Mouse (Mus musculus) MEL (cell line): ENCODE data around the gene Grm1. TPM values are rescaled to one million over a fixed set of nuclear protein-coding genes. Genes with fewer than 3 reads are reported as not detected.

Experiments
- DNase-seq: peaks from one replicate; pipeline ENCODE4 v3.0.0; 2011; ENCODE audit warnings: low read depth, low spot score
- H3K27ac ChIP-seq: 2 replicates; pipeline ENCODE4 v1.5.1; 2012; ENCODE audit warnings: low read depth, mild to moderate bottlenecking, control low read depth, low read length, moderate library complexity; ENCODE audit not compliant: control insufficient read depth
- H3K27me3 ChIP-seq, 2 experiments: fragments of 150-350 bp in 1 of 2; sonication (generic) in 1 of 2; 2 replicates each; pipeline ENCODE4 v1.6.1; 2012; ENCODE audit warnings: low read length in 2 of 2, mild to moderate bottlenecking in 2 of 2, improper control_type of control experiment in 1 of 2, moderate library complexity in 1 of 2; ENCODE audit not compliant: insufficient read depth in 2 of 2, control insufficient read depth in 1 of 2
- H3K36me3 ChIP-seq, 2 experiments: 2 replicates each; pipeline ENCODE4 v1.6.1; 2012 to 2014; ENCODE audit warnings: low read length in 2 of 2, improper control_type of control experiment in 1 of 2, inconsistent platforms in 1 of 2, mild to moderate bottlenecking in 1 of 2; ENCODE audit not compliant: insufficient read depth in 2 of 2, control insufficient read depth in 1 of 2
- H3K4me1 ChIP-seq, 2 experiments: fragments of 150-350 bp in 1 of 2; sonication (generic) in 1 of 2; 2 replicates each; pipeline ENCODE4 v1.6.1; 2012; ENCODE audit warnings: low read length in 2 of 2, improper control_type of control experiment in 1 of 2, mild to moderate bottlenecking in 1 of 2; ENCODE audit not compliant: insufficient read depth in 2 of 2, control insufficient read depth in 1 of 2
- H3K4me3 ChIP-seq, 2 experiments: fragments of 150-350 bp in 1 of 2; sonication (generic) in 1 of 2; 2 replicates each; pipeline ENCODE4 v1.5.1; 2012; ENCODE audit warnings: low read depth in 2 of 2, low read length in 2 of 2, mild to moderate bottlenecking in 2 of 2, moderate library complexity in 2 of 2, control low read depth in 1 of 2, improper control_type of control experiment in 1 of 2; ENCODE audit not compliant: control insufficient read depth in 1 of 2, insufficient read depth in 1 of 2
- H3K79me2 ChIP-seq: 2 replicates; pipeline ENCODE4 v1.6.1; 2012; ENCODE audit warnings: mild to moderate bottlenecking, low read length, moderate library complexity; ENCODE audit not compliant: control insufficient read depth, poor library complexity, insufficient read depth
- H3K9ac ChIP-seq: 2 replicates; pipeline ENCODE4 v1.6.1; 2012; ENCODE audit warnings: low read depth, mild to moderate bottlenecking, control low read depth, low read length, moderate library complexity; ENCODE audit not compliant: control insufficient read depth, poor library complexity, severe bottlenecking
- H3K9me3 ChIP-seq: fragments of 150-350 bp; sonication (generic); replicated peaks from 2 replicates; pipeline ENCODE4 v1.6.1; 2012; ENCODE audit warnings: mild to moderate bottlenecking, low read length, improper control_type of control experiment, moderate library complexity; ENCODE audit not compliant: insufficient read depth
- E2F4 ChIP-seq: IDR thresholded peaks from 2 replicates; pipeline ENCODE4 v1.6.1; 2011; ENCODE audit warnings: low read depth, low read length, improper control_type of control experiment, borderline replicate concordance
- ELF1 ChIP-seq: IDR thresholded peaks from 2 replicates; pipeline ENCODE4 v1.6.1; 2014; ENCODE audit warnings: low read depth, mild to moderate bottlenecking, inconsistent platforms, low read length, improper control_type of control experiment, moderate library complexity
- EP300 ChIP-seq, 2 experiments: IDR thresholded peaks; 2 replicates each; pipeline ENCODE4 v1.6.1; 2011; ENCODE audit warnings: improper control_type of control experiment in 2 of 2, low read length in 2 of 2, low read depth in 1 of 2, mild to moderate bottlenecking in 1 of 2
- ETS1 ChIP-seq: IDR thresholded peaks from 2 replicates; pipeline ENCODE4 v1.6.1; 2012; ENCODE audit warnings: low read depth, mild to moderate bottlenecking, inconsistent platforms, low read length, improper control_type of control experiment, moderate library complexity
- GABPA ChIP-seq: IDR thresholded peaks from 2 replicates; pipeline ENCODE4 v1.6.1; 2012; ENCODE audit warnings: low read depth, mild to moderate bottlenecking, inconsistent platforms, low read length, improper control_type of control experiment, moderate library complexity
- JUND ChIP-seq: IDR thresholded peaks from 2 replicates; pipeline ENCODE4 v1.6.1; 2011; ENCODE audit warnings: low read depth, mild to moderate bottlenecking, improper control_type of control experiment, low read length
- KAT2A ChIP-seq: conservative IDR thresholded peaks from 2 replicates; pipeline ENCODE4 v1.6.1; 2012; ENCODE audit warnings: low read depth, low read length, improper control_type of control experiment, inconsistent platforms
- MAZ ChIP-seq: IDR thresholded peaks from 2 replicates; pipeline ENCODE4 v1.6.1; 2012; ENCODE audit warnings: low read depth, mild to moderate bottlenecking, inconsistent platforms, low read length, improper control_type of control experiment
- MYB ChIP-seq: IDR thresholded peaks from 2 replicates; pipeline ENCODE4 v1.6.1; 2011; ENCODE audit warnings: mild to moderate bottlenecking, low read depth, low read length, improper control_type of control experiment
- NELFE ChIP-seq: IDR thresholded peaks from 2 replicates; pipeline ENCODE4 v1.6.1; 2011; ENCODE audit warnings: low read depth, low read length, improper control_type of control experiment
- NRF1 ChIP-seq: IDR thresholded peaks from 2 replicates; pipeline ENCODE4 v1.6.1; 2014; ENCODE audit warnings: low read depth, mild to moderate bottlenecking, inconsistent platforms, low read length, improper control_type of control experiment, moderate library complexity; ENCODE audit not compliant: poor library complexity, insufficient read depth, severe bottlenecking
- POLR2AphosphoS5 ChIP-seq: IDR thresholded peaks from 2 replicates; pipeline ENCODE4 v1.6.1; 2012; ENCODE audit warnings: low read depth, borderline replicate concordance, mild to moderate bottlenecking, inconsistent platforms, low read length, moderate library complexity, mixed read lengths
- RAD21 ChIP-seq: IDR thresholded peaks from 2 replicates; pipeline ENCODE4 v1.6.1; 2011; ENCODE audit warnings: mild to moderate bottlenecking, low read depth, low read length, improper control_type of control experiment
- RCOR1 ChIP-seq: IDR thresholded peaks from 2 replicates; pipeline ENCODE4 v1.6.1; 2012; ENCODE audit warnings: low read depth, mild to moderate bottlenecking, inconsistent platforms, low read length, improper control_type of control experiment
- TAL1 ChIP-seq: IDR thresholded peaks from 2 replicates; pipeline ENCODE4 v1.6.1; 2012; ENCODE audit warnings: mild to moderate bottlenecking, inconsistent platforms, low read length, moderate library complexity, mixed read lengths
- TBP ChIP-seq: IDR thresholded peaks from 2 replicates; pipeline ENCODE4 v1.8.0; 2011; ENCODE audit warnings: low read depth, low read length, improper control_type of control experiment
- TCF12 ChIP-seq: IDR thresholded peaks from 2 replicates; pipeline ENCODE4 v1.6.1; 2014; ENCODE audit warnings: low read depth, mild to moderate bottlenecking, inconsistent platforms, low read length, improper control_type of control experiment, moderate library complexity
- ZC3H11A ChIP-seq: IDR thresholded peaks from 2 replicates; pipeline ENCODE4 v1.6.1; 2012; ENCODE audit warnings: low read depth, mild to moderate bottlenecking, inconsistent platforms, low read length, improper control_type of control experiment
- polyA plus RNA-seq, 2 experiments: library from polyadenylated mRNA; stranded (reverse) in 1 of 2; unstranded in 1 of 2; fragments of >175 nt in 1 of 2; fragments of >200 nt in 1 of 2; gene quantifications; 2 replicates each; pipeline versions ENCODE4 v1.2.1 to v1.2.4; 2012; ENCODE audit warnings: low replicate concordance in 2 of 2, low read depth in 1 of 2; ENCODE audit not compliant: insufficient read length in 2 of 2, insufficient read depth in 1 of 2, missing spikeins in 1 of 2
- total RNA-seq: library from RNA; depleted of rRNA; stranded (reverse); fragments of 300-350 nt; gene quantifications from 2 replicates; pipeline ENCODE4 v1.2.3, GENCODE M21; 2012

The Grm1 gene
- total and polyA plus RNA-seq, 3 experiments, result not detected

DNA sequence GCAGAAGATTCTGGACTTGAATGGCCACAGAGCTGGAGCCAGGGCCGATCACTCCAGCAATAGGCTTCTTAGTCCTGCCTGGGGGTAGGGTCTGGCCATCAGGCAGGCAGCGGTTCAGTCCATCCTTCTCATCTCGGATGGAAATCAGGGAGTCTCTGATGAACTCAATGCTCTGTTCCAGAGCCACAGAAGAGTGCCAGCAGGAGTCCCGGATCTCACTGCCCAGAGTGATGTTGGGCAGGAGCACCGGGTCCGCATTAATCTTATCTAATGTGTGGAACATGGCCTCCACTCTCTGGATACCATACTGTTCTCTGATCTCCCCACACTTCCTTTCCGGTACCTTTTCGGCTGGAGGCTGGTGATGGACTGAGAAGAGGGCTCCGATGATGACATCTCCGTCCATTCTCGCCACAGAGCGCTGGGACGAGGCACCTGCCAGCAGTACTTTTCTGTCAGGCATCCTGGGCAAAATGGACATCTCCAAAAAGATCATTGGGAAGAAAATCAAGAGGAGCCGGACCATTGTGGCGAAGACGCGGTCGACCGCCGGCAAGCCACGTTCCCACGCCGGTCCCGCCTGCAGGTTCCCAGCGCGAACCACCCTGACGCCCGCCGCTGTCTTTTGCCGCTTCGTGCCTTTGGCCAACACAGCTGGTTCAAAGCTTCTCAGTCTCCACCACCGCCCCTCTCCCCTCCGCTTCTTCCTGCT, 2.0 kb downstream of the Grm1 start:
- no peaks in the 10 kb centered on the region for H3K36me3 ChIP-seq
- H3K4me3 ChIP-seq, result no peak overlapping the region
- H3K4me1 ChIP-seq, result no peaks in the 10 kb centered on the region
- no peak for TF ChIP-seq MYB
- TF ChIP-seq ELF1, result no peak
- no peak for TF ChIP-seq TCF12
- TF ChIP-seq RCOR1, result no peak
- TF ChIP-seq TAL1, result no peak
- no peak for TF ChIP-seq E2F4
- no peak for TF ChIP-seq MAZ
- TF ChIP-seq NRF1, result no peak
- H3K9ac ChIP-seq, result no peak overlapping the region
- no peak for DNase-seq
- H3K9me3 ChIP-seq, result no peaks in the 10 kb centered on the region
- no peak overlapping the region for H3K27ac ChIP-seq
- H3K79me2 ChIP-seq, result no peaks in the 10 kb centered on the region
- H3K27me3 ChIP-seq, result no peaks in the 10 kb centered on the region

DNA sequence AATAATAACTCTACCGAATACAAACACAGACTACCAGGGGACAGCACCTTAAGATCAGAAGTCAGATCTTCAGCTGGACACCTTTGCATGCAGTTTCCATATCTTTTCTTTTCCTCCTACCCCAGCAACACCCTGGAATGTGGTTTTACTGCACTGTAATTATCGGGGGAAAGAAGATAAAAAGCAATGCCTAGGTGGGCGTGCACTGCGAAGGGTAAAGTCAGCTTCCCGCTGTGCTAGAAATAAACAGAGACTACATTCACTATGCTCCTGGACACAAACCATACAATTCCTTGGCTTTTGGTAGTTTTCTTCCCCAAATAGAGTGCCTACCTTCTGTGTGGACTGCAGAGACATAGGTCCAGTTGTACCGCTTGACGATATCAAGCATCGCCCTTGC, 2.6 kb downstream of the Grm1 start:
- Histone ChIP-seq H3K27ac (no peak overlapping the region), H3K79me2 (no peaks in the 10 kb centered on the region), H3K27me3 (no peaks in the 10 kb centered on the region), H3K4me3 (no peak overlapping the region), H3K9me3 (no peaks in the 10 kb centered on the region), H3K4me1 (no peaks in the 10 kb centered on the region), H3K36me3 (no peaks in the 10 kb centered on the region), H3K9ac (no peak overlapping the region)
- TF ChIP-seq JUND (no peak), NELFE (no peak)
- DNase-seq, result no peak

DNA sequence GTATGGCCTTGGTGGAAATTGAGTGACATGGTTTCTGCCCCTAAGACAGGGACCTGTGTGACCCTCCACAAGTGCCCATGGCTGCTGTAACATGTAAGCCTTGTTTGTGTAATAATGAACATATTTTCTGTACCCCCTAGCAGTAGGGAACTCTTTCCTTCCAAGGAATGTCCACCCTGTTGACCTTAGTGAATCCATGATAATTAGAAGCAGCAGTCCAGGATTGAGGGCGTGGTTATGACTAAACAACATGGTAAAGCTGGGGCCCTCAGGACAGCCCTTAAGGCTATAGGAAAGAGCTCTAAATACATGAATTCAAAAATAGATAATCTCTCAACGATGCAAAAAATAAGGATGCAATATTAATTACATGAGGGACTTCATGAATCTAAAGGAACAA, 17.0 kb downstream of the Grm1 start:
- H3K27me3 ChIP-seq, result no peaks in the 10 kb centered on the region
- no peak for DNase-seq
- H3K9me3 ChIP-seq, result no peaks in the 10 kb centered on the region
- no peaks in the 10 kb centered on the region for H3K4me1 ChIP-seq
- TF ChIP-seq RAD21 (no peak), NELFE (no peak), POLR2AphosphoS5 (no peak), NRF1 (no peak), MAZ (no peak), GABPA (no peak), RCOR1 (no peak), TBP (no peak), ETS1 (no peak), JUND (no peak), E2F4 (no peak), ZC3H11A (no peak), KAT2A (no peak), EP300 (IDR thresholded peaks at IDR 0.05; ENCODE audit: low read depth in 1 of 2, low read length in 2 of 2) (no peak)
- no peaks in the 10 kb centered on the region for H3K79me2 ChIP-seq
- no peak overlapping the region for H3K4me3 ChIP-seq
- no peak overlapping the region for H3K27ac ChIP-seq
- no peak overlapping the region for H3K9ac ChIP-seq
- H3K36me3 ChIP-seq, result no peaks in the 10 kb centered on the region
